Mouse (Mus musculus): ENCODE measurements around the gene Ptdss2. TPM values are rescaled to one million over a fixed set of nuclear protein-coding genes. Genes with fewer than 3 reads are reported as not detected.

Gene Ptdss2
- total RNA-seq, 2 experiments from 2014 or later, result 19.5 to 20.5 TPM

DNA sequence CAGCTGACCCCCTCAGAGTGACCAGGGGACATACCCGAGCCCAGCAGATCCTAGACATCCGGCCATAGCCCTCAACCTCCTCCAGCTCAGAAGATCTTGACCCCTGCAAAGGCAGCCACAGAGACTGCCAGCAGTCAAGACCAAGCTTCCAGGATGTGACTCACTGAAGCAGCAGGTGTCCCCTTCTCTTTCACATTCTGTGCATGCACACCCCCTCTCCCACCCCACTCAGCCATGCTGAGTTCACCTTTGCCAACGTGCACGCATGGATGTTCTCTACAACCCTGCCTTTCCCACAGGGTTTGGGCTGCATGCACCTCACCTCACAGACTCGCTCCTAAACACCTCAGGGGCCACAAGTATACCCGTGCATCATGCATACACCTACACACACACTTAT is 26.2 kb upstream of the Ptdss2 start:
- peak overlapping the region; percentile 80 for H3K27ac ChIP-seq
- peak overlapping the region; percentile 63 for H3K4me3 ChIP-seq
- no peak for TF ChIP-seq CTCF (IDR thresholded peaks at IDR 0.05)
- intact Hi-C loops (cut with DNase I), result no loop called here
- no peak for DNase-seq

- intact Hi-C loops (cut with DNase I), result no loop called here
- peak overlapping the region; percentile 63 for H3K4me3 ChIP-seq
- H3K27ac ChIP-seq, result peak overlapping the region; percentile 80
- peak; percentile 62 for DNase-seq
- peak; percentile 26; the same call in 1 of the 2 replicates for TF ChIP-seq CTCF (IDR thresholded peaks at IDR 0.05)
Measured at GRCm38 (mm10) chr7:141096649-141097056, 25.5 kb upstream of the Ptdss2 start.

DNA sequence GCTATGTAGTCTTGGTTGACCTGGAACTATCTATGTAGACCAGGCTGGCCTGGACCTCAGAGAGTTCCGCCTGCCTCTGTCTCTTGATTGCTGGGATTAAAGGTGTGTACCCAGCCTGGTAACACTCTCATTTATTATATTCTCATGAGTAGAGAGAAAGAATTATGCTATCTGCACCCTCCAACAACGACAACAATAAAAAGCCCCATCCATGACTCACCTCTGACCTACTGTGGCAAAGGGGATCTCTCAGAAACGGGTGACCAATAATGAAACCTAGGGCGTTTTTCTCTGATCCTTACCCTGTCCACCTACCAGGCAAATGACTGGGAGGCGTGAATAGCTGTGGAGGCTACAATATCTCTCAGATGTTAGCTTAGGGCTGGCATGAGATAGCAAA is 25.0 kb upstream of the Ptdss2 start:
- no peak overlapping the region for H3K4me3 ChIP-seq
- intact Hi-C loops (cut with DNase I), result no loop called here
- peak overlapping the region; percentile 71 for H3K27ac ChIP-seq
- TF ChIP-seq CTCF (IDR thresholded peaks at IDR 0.05), result no peak
- no peak for DNase-seq

- intact Hi-C loops (cut with DNase I), result no loop called here
- Histone ChIP-seq H3K27ac (peak within 1 kb of the TSS; percentile 24), H3K4me3 (peak within 1 kb of the TSS; percentile 70)
- no peak for TF ChIP-seq CTCF (IDR thresholded peaks at IDR 0.05)
- peak; percentile 32 for DNase-seq
Measured at GRCm38 (mm10) chr7:141099911-141100691, 22.1 kb upstream of the Ptdss2 start, which contains the start of gene Sigirr. Sigirr (minus strand) TSS chr7:141100572.

DNA sequence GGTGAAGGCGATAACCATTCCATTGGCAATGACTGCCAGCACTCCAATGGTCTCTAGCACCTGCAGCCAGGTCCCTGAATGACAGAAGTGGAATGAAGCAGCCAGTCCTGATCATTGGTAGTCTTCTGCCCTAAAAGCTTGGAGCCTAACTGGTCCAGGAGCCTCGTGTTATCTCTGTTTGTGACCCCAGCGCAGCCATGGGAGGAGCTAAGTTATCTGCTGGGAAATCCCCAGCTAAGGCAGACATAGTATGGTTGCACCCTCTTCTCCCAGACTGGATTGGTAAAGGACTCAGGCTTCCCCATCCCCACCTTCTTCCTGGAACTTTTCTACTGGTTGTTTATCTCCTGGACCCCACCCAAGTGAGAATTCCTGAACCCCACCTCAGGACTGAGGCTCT is 19.0 kb upstream of the Ptdss2 start:
- Histone ChIP-seq H3K4me3 (no peak overlapping the region), H3K27ac (no peak overlapping the region)
- DNase-seq, result no peak
- intact Hi-C loops (cut with DNase I), result no loop called here
- no peak for TF ChIP-seq CTCF (IDR thresholded peaks at IDR 0.05)

DNA sequence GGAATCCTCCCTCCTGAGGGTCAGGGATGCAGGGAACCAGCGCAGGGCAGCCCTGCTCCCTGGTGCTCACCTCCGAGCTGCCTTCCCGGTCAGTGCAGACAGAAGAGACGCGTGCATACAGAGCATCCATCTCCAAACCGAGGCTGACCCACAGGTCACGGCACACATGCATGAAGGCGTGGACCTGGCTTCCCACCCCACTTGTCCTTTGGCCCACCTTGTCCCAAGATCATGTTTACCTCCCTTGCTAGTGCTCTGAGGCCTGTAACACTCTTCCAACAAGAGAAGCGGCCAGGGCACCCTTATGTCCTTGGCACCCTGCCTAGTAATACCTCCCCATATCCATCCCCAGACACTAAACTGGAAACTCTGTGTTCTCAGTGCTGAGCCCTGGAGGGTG is 6.3 kb upstream of the Ptdss2 start:
- Histone ChIP-seq H3K27ac (no peak overlapping the region), H3K4me3 (no peak overlapping the region)
- DNase-seq, result no peak
- intact Hi-C loops (cut with DNase I), result no loop called here
- TF ChIP-seq CTCF (IDR thresholded peaks at IDR 0.05), result no peak

- intact Hi-C loops (cut with DNase I), result no loop called here
- no peak for DNase-seq
- H3K4me3 ChIP-seq, result no peak within 1 kb of the TSS
- no peak within 1 kb of the TSS for H3K27ac ChIP-seq
- TF ChIP-seq CTCF (IDR thresholded peaks at IDR 0.05), result no peak
Measured at GRCm38 (mm10) chr7:141117636-141118035, 4.5 kb upstream of the Ptdss2 start, which contains the start of gene Ano9. Ano9 (minus strand) TSS chr7:141117806.

GRCm38 (mm10) chr7:141119487-141119886 is 2.7 kb upstream of the Ptdss2 start:
- no peak for TF ChIP-seq CTCF (IDR thresholded peaks at IDR 0.05)
- intact Hi-C loops (cut with DNase I), result no loop called here
- Histone ChIP-seq H3K4me3 (no peak overlapping the region), H3K27ac (no peak overlapping the region)
- DNase-seq, result no peak

GRCm38 (mm10) chr7:141120605-141121004 is 1.6 kb upstream of the Ptdss2 start:
- DNase-seq, result no peak
- TF ChIP-seq CTCF (IDR thresholded peaks at IDR 0.05), result no peak
- H3K4me3 ChIP-seq, result no peak overlapping the region
- intact Hi-C loops (cut with DNase I), result no loop called here
- H3K27ac ChIP-seq, result no peak overlapping the region

DNA sequence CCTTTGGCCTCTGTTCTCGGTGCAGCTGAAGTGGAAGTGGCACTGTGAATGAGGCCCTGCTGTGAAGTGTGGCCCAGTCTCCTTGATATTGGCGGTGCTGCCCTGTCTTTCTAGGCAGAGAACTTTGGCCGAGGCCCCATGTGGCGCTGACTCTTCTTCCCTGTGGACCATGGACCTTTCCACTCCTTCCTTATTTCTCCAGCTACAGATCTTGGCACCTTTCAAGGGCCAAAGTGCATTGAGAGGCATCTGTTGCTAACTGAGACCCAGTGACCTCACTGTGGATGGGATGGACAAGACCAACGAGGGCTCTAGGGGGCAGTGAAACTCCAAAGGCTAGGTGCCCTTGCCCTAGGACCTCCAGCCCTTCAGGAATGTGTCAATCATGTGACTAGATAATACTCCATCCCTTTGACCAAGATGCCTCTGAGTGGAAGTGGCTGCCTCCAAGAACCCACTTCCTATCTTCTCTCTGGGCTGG is 1.1 kb upstream of the Ptdss2 start:
- no peak for TF ChIP-seq CTCF (IDR thresholded peaks at IDR 0.05)
- no peak for DNase-seq
- intact Hi-C loops (cut with DNase I), result no loop called here
- Histone ChIP-seq H3K27ac (peak overlapping the region; percentile 13), H3K4me3 (no peak overlapping the region)

GRCm38 (mm10) chr7:141122689-141123516 is 721 bp downstream of the Ptdss2 start:
- peak; percentile 2; the same call in 1 of the 2 replicates for TF ChIP-seq CTCF (IDR thresholded peaks at IDR 0.05)
- peak overlapping the region; percentile 73 for H3K4me3 ChIP-seq
- intact Hi-C loops (cut with DNase I), result loop anchor here (2.0 kb wide), 1 partner anchor 50 kb away; the partner anchor contains the start of gene Rnh1
- H3K27ac ChIP-seq, result peak overlapping the region; percentile 89
- DNase-seq, result peak; percentile 97

DNA sequence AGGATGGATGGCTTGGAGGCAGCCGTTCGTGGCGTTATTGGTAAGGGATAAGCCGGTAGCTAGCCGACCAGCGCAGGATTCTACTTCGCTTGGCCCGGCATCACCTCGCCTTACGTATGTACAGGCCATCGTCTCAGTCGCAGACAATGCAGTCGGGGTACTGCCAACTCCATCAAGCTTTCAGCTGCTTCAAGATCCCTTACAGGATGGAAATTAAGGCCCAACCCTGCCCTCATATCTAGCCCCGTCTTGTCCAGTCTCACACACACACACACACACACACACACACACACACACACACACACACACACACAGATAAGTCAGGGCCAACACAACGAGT is 1.3 kb downstream of the Ptdss2 start:
- Histone ChIP-seq H3K27ac (peak overlapping the region; percentile 89), H3K4me3 (peak overlapping the region; percentile 73)
- intact Hi-C loops (cut with DNase I), result loop anchor here (2.0 kb wide), 1 partner anchor 49 kb away; the partner anchor contains the start of gene Rnh1
- no peak for TF ChIP-seq CTCF (IDR thresholded peaks at IDR 0.05)
- no peak for DNase-seq
